Mouse (Mus musculus): Measurements from ENCODE around the gene Fkbpl. TPM values are rescaled to one million over a fixed set of nuclear protein-coding genes. Genes with fewer than 3 reads are reported as not detected.

Gene Fkbpl
- 16.8 and 18.9 TPM in 2 replicates for polyA plus RNA-seq (2016; fragmentation: Nextera tagmentation; extraction: Ambion mirVana)

GRCm38 (mm10) chr17:34644608-34645007, at the start of gene Fkbpl:
Gene Fkbpl (plus strand): TSS chr17:34644764.
- Histone ChIP-seq H3K9me3 (replicated peaks) (no peaks in the 10 kb centered on the region), H3K27ac (replicated peaks) (peak within 1 kb of the TSS; percentile 83), H3K4me1 (peaks cover 49% of the 10 kb centered on the region), H3K36me3 (peaks cover 26% of the 10 kb centered on the region), H3K27me3 (ENCODE audit: low read depth, poor library complexity, severe bottlenecking) (no peaks in the 10 kb centered on the region), H3K4me3 (peak within 1 kb of the TSS; percentile 82)
- under 1% methylated on average over 16 of the region's 16 CpGs for WGBS
- DNase-seq (ENCODE audit: low spot score), result peak; percentile 92

- H3K9me3 ChIP-seq (replicated peaks), result no peaks in the 10 kb centered on the region
- peaks cover 47% of the 10 kb centered on the region for H3K36me3 ChIP-seq
- no peak overlapping the region for H3K4me3 ChIP-seq
- 86% methylated on average over 8 of the region's 8 CpGs for WGBS
- peaks cover 78% of the 10 kb centered on the region for H3K4me1 ChIP-seq
- no peak overlapping the region for H3K27ac ChIP-seq (replicated peaks)
- H3K27me3 ChIP-seq (ENCODE audit: low read depth, poor library complexity, severe bottlenecking), result no peaks in the 10 kb centered on the region
- no peak for DNase-seq (ENCODE audit: low spot score)
Measured at GRCm38 (mm10) chr17:34596098-34596497, 48.5 kb upstream of the Fkbpl start.

GRCm38 (mm10) chr17:34597566-34598095, 46.9 kb upstream of the Fkbpl start, which contains the start of gene Ager:
Gene Ager (plus strand): TSS chr17:34597862.
- H3K4me1 ChIP-seq, result peaks cover 76% of the 10 kb centered on the region
- no peak for DNase-seq (ENCODE audit: low spot score)
- 26% methylated on average over 6 of the region's 6 CpGs for WGBS
- peak within 1 kb of the TSS; percentile 63 for H3K27ac ChIP-seq (replicated peaks)
- H3K4me3 ChIP-seq, result peak within 1 kb of the TSS; percentile 24
- peaks cover 58% of the 10 kb centered on the region for H3K36me3 ChIP-seq
- H3K27me3 ChIP-seq (ENCODE audit: low read depth, poor library complexity, severe bottlenecking), result no peaks in the 10 kb centered on the region
- H3K9me3 ChIP-seq (replicated peaks), result no peaks in the 10 kb centered on the region

- 0 out of 2 replicates have a peak overlapping the region, but pooled peaks have one; percentile 23 for H3K27ac ChIP-seq (replicated peaks)
- H3K9me3 ChIP-seq (replicated peaks), result no peaks in the 10 kb centered on the region
- H3K27me3 ChIP-seq (ENCODE audit: low read depth, poor library complexity, severe bottlenecking), result no peaks in the 10 kb centered on the region
- peaks cover 65% of the 10 kb centered on the region for H3K4me1 ChIP-seq
- H3K36me3 ChIP-seq, result peaks cover 44% of the 10 kb centered on the region
- peak overlapping the region; percentile 26; the same call in 1 of the 2 replicates for H3K4me3 ChIP-seq
- DNase-seq (ENCODE audit: low spot score), result no peak
- 78% methylated on average over 9 of the region's 9 CpGs for WGBS
Measured at GRCm38 (mm10) chr17:34599891-34600290, 44.7 kb upstream of the Fkbpl start.

GRCm38 (mm10) chr17:34601796-34602195, 42.8 kb upstream of the Fkbpl start:
- H3K4me3 ChIP-seq, result peak overlapping the region; percentile 98

DNA sequence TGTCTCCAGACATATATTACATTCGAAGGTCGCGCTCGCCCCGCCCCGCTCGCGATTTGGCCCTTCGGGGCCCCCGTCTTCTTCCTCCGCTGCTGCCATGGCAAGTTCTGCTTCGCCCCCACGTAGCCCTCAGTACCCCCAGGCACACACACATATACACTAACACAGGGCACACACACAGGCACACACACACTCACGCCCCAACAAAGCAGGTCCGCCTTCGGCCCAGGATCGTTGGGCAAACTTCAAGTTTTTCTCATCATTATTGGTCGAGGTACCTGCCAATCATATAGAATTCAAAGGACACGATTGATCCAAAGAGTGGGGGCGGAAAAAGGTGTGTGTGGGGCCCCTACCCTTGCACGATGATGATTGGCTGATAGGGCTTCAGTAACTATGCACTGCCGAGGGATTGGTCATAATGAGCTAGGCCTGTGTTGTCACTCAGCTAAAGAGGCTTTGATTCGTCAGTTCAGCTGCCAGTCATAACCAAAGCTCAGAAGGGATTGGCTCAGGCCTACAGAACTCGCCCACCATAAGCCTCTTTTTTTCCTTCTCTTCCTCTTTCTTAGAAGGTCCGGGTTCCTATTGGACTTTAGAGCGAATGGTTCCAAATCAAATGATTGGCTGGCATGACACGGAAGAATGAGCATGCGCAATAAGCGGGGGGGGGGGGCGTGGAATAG, 41.0 kb upstream of the Fkbpl start, which contains the start of gene Rnf5:
TSS of gene Rnf5 (minus strand) at position 316 of the 686 bp plus-strand sequence.
- H3K4me1 ChIP-seq, result peaks cover 62% of the 10 kb centered on the region

More at GRCm38 (mm10) chr17:34601796-34602195, 42.8 kb upstream of the Fkbpl start:
- DNase-seq (ENCODE audit: low spot score), result no peak
- Histone ChIP-seq H3K36me3 (peaks cover 26% of the 10 kb centered on the region), H3K9me3 (replicated peaks) (no peaks in the 10 kb centered on the region), H3K27ac (replicated peaks) (0 out of 2 replicates have a peak overlapping the region, but pooled peaks have one; percentile 1), H3K4me1 (peaks cover 64% of the 10 kb centered on the region), H3K27me3 (ENCODE audit: low read depth, poor library complexity, severe bottlenecking) (no peaks in the 10 kb centered on the region)
- 91% methylated on average over 12 of the region's 12 CpGs for WGBS

GRCm38 (mm10) chr17:34604061-34604508, 40.5 kb upstream of the Fkbpl start, which contains the start of gene Agpat1:
Gene Agpat1 (plus strand): TSS chr17:34604262.
- WGBS, result under 1% methylated on average over 35 of the region's 35 CpGs
- H3K9me3 ChIP-seq (replicated peaks), result no peaks in the 10 kb centered on the region
- H3K27ac ChIP-seq (replicated peaks), result peak within 1 kb of the TSS; percentile 94
- no peaks in the 10 kb centered on the region for H3K27me3 ChIP-seq (ENCODE audit: low read depth, poor library complexity, severe bottlenecking)
- H3K4me3 ChIP-seq, result peak within 1 kb of the TSS; percentile 98
- peak; percentile 100 for DNase-seq (ENCODE audit: low spot score)
- H3K36me3 ChIP-seq, result peaks cover 41% of the 10 kb centered on the region
- H3K4me1 ChIP-seq, result peaks cover 60% of the 10 kb centered on the region

More for the DNA sequence above, 41.0 kb upstream of the Fkbpl start, which contains the start of gene Rnf5:
- Histone ChIP-seq H3K27ac (replicated peaks) (peak within 1 kb of the TSS; percentile 94), H3K36me3 (peaks cover 37% of the 10 kb centered on the region), H3K27me3 (ENCODE audit: low read depth, poor library complexity, severe bottlenecking) (no peaks in the 10 kb centered on the region), H3K9me3 (replicated peaks) (no peaks in the 10 kb centered on the region), H3K4me3 (peak within 1 kb of the TSS; percentile 98)
- DNase-seq (ENCODE audit: low spot score), result no peak
- WGBS, result under 1% methylated on average over 30 of the region's 30 CpGs

- Histone ChIP-seq H3K36me3 (peaks cover 40% of the 10 kb centered on the region), H3K4me3 (peak overlapping the region; percentile 98), H3K27ac (replicated peaks) (peak overlapping the region; percentile 94), H3K9me3 (replicated peaks) (no peaks in the 10 kb centered on the region), H3K27me3 (ENCODE audit: low read depth, poor library complexity, severe bottlenecking) (no peaks in the 10 kb centered on the region), H3K4me1 (peaks cover 57% of the 10 kb centered on the region)
- no peak for DNase-seq (ENCODE audit: low spot score)
- WGBS, result 21% methylated on average over 24 of the region's 24 CpGs
Measured at GRCm38 (mm10) chr17:34604511-34605237, 39.9 kb upstream of the Fkbpl start.

GRCm38 (mm10) chr17:34605609-34606008, 39.0 kb upstream of the Fkbpl start:
- peaks cover 39% of the 10 kb centered on the region for H3K36me3 ChIP-seq
- DNase-seq (ENCODE audit: low spot score), result peak; percentile 94
- under 1% methylated on average over 27 of the region's 30 CpGs for WGBS
- H3K9me3 ChIP-seq (replicated peaks), result no peaks in the 10 kb centered on the region
- H3K27ac ChIP-seq (replicated peaks), result peak overlapping the region; percentile 94
- peaks cover 57% of the 10 kb centered on the region for H3K4me1 ChIP-seq
- no peaks in the 10 kb centered on the region for H3K27me3 ChIP-seq (ENCODE audit: low read depth, poor library complexity, severe bottlenecking)
- H3K4me3 ChIP-seq, result peak overlapping the region; percentile 98

GRCm38 (mm10) chr17:34606186-34607039, 38.2 kb upstream of the Fkbpl start:
- no peak for DNase-seq (ENCODE audit: low spot score)
- Histone ChIP-seq H3K9me3 (replicated peaks) (no peaks in the 10 kb centered on the region), H3K4me1 (peaks cover 57% of the 10 kb centered on the region), H3K4me3 (peak overlapping the region; percentile 98), H3K27ac (replicated peaks) (peak overlapping the region; percentile 94), H3K27me3 (ENCODE audit: low read depth, poor library complexity, severe bottlenecking) (no peaks in the 10 kb centered on the region), H3K36me3 (peaks cover 39% of the 10 kb centered on the region)
- whole genome bisulfite sequencing, result 21% methylated on average over 32 of the region's 32 CpGs

GRCm38 (mm10) chr17:34607997-34608396, 36.6 kb upstream of the Fkbpl start:
- H3K4me3 ChIP-seq, result 0 out of 2 replicates have a peak overlapping the region, but pooled peaks have one; percentile 98
- DNase-seq (ENCODE audit: low spot score), result no peak
- peaks cover 42% of the 10 kb centered on the region for H3K4me1 ChIP-seq
- H3K27ac ChIP-seq (replicated peaks), result no peak overlapping the region
- peaks cover 47% of the 10 kb centered on the region for H3K36me3 ChIP-seq
- H3K9me3 ChIP-seq (replicated peaks), result no peaks in the 10 kb centered on the region
- H3K27me3 ChIP-seq (ENCODE audit: low read depth, poor library complexity, severe bottlenecking), result no peaks in the 10 kb centered on the region
- WGBS, result 94% methylated on average over 7 of the region's 7 CpGs

Data from midbrain, embryonic 10.5 days (tissue).